Mouse (Mus musculus) small intestine, adult 2 months (tissue): ENCODE data around the gene Gm17677. TPM values are rescaled to one million over a fixed set of nuclear protein-coding genes. Genes with fewer than 3 reads are reported as not detected.

Experiments used
- H3K27ac ChIP-seq: fragments of 200-500 bp; 2 replicates; pipeline ENCODE4 v1.5.1; 2012; ENCODE audit warnings: low read depth, low read length, control low read depth, inconsistent platforms; ENCODE audit not compliant: insufficient read depth
- H3K27me3 ChIP-seq: fragments of 200-500 bp; 2 replicates; pipeline ENCODE4 v1.6.1; 2012; ENCODE audit warnings: mild to moderate bottlenecking, moderate library complexity, low read length, inconsistent platforms; ENCODE audit not compliant: control insufficient read depth, insufficient read depth
- H3K36me3 ChIP-seq: fragments of 200-500 bp; 2 replicates; pipeline ENCODE4 v1.6.1; 2012; ENCODE audit warnings: mild to moderate bottlenecking, low read length, control low read depth, inconsistent platforms; ENCODE audit not compliant: control insufficient read depth, insufficient read depth
- H3K4me1 ChIP-seq: fragments of 200-500 bp; 2 replicates; pipeline ENCODE4 v1.6.1; 2012; ENCODE audit warnings: low read length, inconsistent platforms, mixed read lengths; ENCODE audit not compliant: control insufficient read depth, insufficient read depth, insufficient read length
- H3K4me3 ChIP-seq: fragments of 200-500 bp; 2 replicates; pipeline ENCODE4 v1.5.1; 2012; ENCODE audit warnings: low read depth, mild to moderate bottlenecking, control low read depth, inconsistent platforms, low read length, moderate library complexity
- CTCF ChIP-seq: fragments of 200-500 bp; IDR thresholded peaks from 2 replicates; pipeline ENCODE4 v1.5.1; 2012; ENCODE audit warnings: low read depth, mild to moderate bottlenecking, control low read depth, inconsistent platforms, low read length, moderate library complexity, mixed read lengths; ENCODE audit not compliant: insufficient replicate concordance, insufficient read length; ENCODE audit errors: extremely low read depth
- POLR2A ChIP-seq: fragments of 200-500 bp; IDR thresholded peaks from 2 replicates; pipeline ENCODE4 v1.6.1; 2012; ENCODE audit warnings: low read depth, mild to moderate bottlenecking, control low read depth, inconsistent platforms, low read length, moderate library complexity
- WGBS: fragments of 180-500 bp; shearing (Covaris S2); methylation state at CpG from one replicate; pipeline ENCODE4 v1.1.7; 2018; 5-methylcytosine and 5-hydroxymethylcytosine counted together
- polyA plus RNA-seq: library from polyadenylated mRNA; depleted of rRNA; stranded (reverse); fragments of >200 nt; gene quantifications from 2 replicates; pipeline ENCODE4 v1.2.3, GENCODE M21; 2012; rRNA removed

Gm17677 gene
- polyA plus RNA-seq = not detected in 2 replicates

- Histone ChIP-seq H3K4me1 (no peaks in the 10 kb centered on the region), H3K27ac (no peak within 1 kb of the TSS), H3K36me3 (no peaks in the 10 kb centered on the region), H3K4me3 (no peak within 1 kb of the TSS), H3K27me3 (no peaks in the 10 kb centered on the region)
- TF ChIP-seq CTCF (no peak), POLR2A (no peak)
Observed at GRCm38 (mm10) chr9:35740749-35741148, at the start of gene Gm17677. Gene Gm17677 (plus strand): TSS chr9:35741049.

DNA sequence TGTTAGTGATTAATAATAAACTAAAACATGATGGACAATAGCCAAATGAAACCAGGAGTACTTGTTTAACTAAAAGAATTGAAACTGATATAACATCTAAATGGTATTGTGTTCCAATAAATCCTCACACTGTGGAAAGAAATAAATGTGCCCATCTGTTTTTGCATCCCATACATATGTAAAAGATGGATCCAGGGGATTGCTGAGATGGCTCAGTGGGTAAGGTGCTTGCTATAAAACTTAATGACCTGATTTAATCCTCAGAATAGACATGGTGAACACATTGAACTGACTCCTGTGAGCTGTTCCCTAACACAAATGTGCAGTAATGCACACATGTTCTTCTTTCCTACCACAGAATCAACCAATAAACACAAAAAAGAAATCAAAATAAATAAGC lies 48.9 kb upstream of the Gm17677 start:
- Histone ChIP-seq H3K4me1 (no peaks in the 10 kb centered on the region), H3K4me3 (no peak overlapping the region), H3K36me3 (no peaks in the 10 kb centered on the region), H3K27me3 (no peaks in the 10 kb centered on the region), H3K27ac (no peak overlapping the region)
- TF ChIP-seq POLR2A (no peak), CTCF (no peak)

DNA sequence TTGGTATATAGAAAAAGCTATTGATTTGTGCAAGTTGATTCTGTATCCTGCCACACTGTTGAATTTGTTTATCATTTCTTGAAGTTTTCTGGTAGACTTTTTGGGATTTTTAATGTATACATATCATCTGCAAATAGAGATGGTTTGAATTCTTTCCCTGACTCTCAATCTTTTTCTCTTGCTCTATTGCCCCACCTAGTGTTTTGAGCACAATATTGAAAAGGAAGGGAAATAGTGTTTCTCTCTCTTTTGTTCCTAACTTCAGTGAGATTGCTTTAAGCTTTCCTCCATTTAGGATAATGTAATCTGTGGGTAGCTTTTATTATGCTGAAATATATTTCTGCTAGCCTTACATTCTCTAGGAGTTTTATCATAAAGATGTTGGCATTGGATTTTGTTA lies 33.6 kb upstream of the Gm17677 start:
- no peaks in the 10 kb centered on the region for H3K4me1 ChIP-seq
- H3K27ac ChIP-seq = no peak overlapping the region
- H3K4me3 ChIP-seq = no peak overlapping the region
- TF ChIP-seq POLR2A (no peak), CTCF (no peak)
- no peaks in the 10 kb centered on the region for H3K36me3 ChIP-seq
- no peaks in the 10 kb centered on the region for H3K27me3 ChIP-seq

DNA sequence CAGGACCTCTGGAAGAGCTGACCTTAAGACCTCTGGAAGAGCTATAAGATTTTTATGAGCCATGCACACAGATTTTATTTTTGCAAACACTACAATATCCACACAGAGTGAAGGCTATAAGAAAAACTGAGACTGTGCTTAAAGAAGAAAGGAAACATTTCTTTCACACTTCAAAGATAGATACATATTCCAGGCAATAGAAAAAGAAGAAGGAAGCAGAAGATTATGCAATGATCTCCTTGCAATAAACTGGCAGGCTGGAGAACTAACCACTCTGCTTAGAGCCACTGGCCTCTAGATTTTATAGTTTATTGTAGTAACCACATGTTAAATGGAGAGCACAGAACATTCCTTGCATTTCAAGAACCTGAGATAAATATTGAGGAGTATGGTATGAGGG lies 16.0 kb downstream of the Gm17677 start:
- Histone ChIP-seq H3K4me3 (no peak overlapping the region), H3K4me1 (no peaks in the 10 kb centered on the region), H3K27me3 (no peaks in the 10 kb centered on the region), H3K36me3 (no peaks in the 10 kb centered on the region), H3K27ac (no peak overlapping the region)
- TF ChIP-seq CTCF = no peak
- TF ChIP-seq POLR2A = no peak

DNA sequence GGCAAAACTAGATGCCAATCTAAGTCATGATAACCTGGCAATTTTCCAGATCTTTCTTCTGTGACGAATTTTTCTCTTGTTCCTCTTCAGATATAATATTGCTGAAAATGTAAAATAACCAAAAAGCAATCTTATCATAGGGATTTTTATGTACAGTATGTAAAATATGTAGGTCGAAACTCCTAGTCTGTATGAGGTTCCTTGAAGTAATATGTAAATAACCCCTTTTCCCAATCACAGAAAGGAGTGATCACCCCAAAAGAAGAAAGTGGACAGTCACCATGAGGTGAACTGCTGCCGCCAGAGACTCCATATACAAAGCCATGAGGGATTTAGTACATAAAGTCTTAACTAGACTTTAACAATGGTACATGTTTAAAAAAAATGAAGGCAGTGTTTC lies 37.2 kb downstream of the Gm17677 start, which contains the start of gene Gm17727:
Gm17727 (minus strand) TSS at position 101 of the 400 bp plus-strand sequence.
- no peaks in the 10 kb centered on the region for H3K36me3 ChIP-seq
- no peak for TF ChIP-seq POLR2A
- TF ChIP-seq CTCF = no peak
- WGBS = 40% methylated on average over 3 of the region's 3 CpGs
- H3K27ac ChIP-seq = no peak within 1 kb of the TSS
- no peaks in the 10 kb centered on the region for H3K4me1 ChIP-seq
- no peaks in the 10 kb centered on the region for H3K27me3 ChIP-seq
- no peak within 1 kb of the TSS for H3K4me3 ChIP-seq

- 38% methylated on average over 3 of the region's 3 CpGs for WGBS
- Histone ChIP-seq H3K4me3 (no peak within 1 kb of the TSS), H3K36me3 (no peaks in the 10 kb centered on the region), H3K27ac (no peak within 1 kb of the TSS), H3K4me1 (no peaks in the 10 kb centered on the region), H3K27me3 (no peaks in the 10 kb centered on the region)
- TF ChIP-seq POLR2A = no peak
- no peak for TF ChIP-seq CTCF
Observed at GRCm38 (mm10) chr9:35790001-35790400, 49.2 kb downstream of the Gm17677 start, which contains the start of the genes Gm27235 and D730048I06Rik. Gene Gm27235 (minus strand): TSS chr9:35790101. Gene D730048I06Rik (minus strand): TSS chr9:35790112.

Other genes with a start within 250 kb of the Gm17677 start
- not detected in 2 replicates for gene Gm1113, start 222.8 kb upstream of the Gm17677 start, polyA plus RNA-seq
- gene Ddx25, start 182.5 kb upstream of the Gm17677 start, polyA plus RNA-seq = 0.01 TPM in 1 of 2 replicates, not detected in the other
- gene Pus3, start 182.5 kb upstream of the Gm17677 start, polyA plus RNA-seq = 0.30 and 0.41 TPM in 2 replicates
- 0.13 TPM in 1 of 2 replicates, not detected in the other for gene Pate2, start 170.8 kb upstream of the Gm17677 start, polyA plus RNA-seq
- gene Hyls1, start 170.7 kb upstream of the Gm17677 start, polyA plus RNA-seq = 0.13 and 0.34 TPM in 2 replicates
- not detected in 2 replicates for gene Pate4, start 129.1 kb upstream of the Gm17677 start, polyA plus RNA-seq
- gene Pate3, start 92.8 kb upstream of the Gm17677 start, polyA plus RNA-seq = not detected in 2 replicates
- gene Pate1, start 53.7 kb upstream of the Gm17677 start, polyA plus RNA-seq = not detected in 2 replicates
- gene Gm17727, start 37.1 kb downstream of the Gm17677 start, polyA plus RNA-seq = not detected in 2 replicates
- gene Gm27235, start 49.1 kb downstream of the Gm17677 start, polyA plus RNA-seq = not detected in 2 replicates
- gene D730048I06Rik, start 49.1 kb downstream of the Gm17677 start, polyA plus RNA-seq = not detected in 2 replicates
- gene 9230110F15Rik, start 103.1 kb downstream of the Gm17677 start, polyA plus RNA-seq = not detected in 2 replicates
- gene 9230113P08Rik, start 167.4 kb downstream of the Gm17677 start, polyA plus RNA-seq = not detected in 2 replicates